Mouse (Mus musculus) brown adipose tissue, adult 24 weeks (tissue): Measurements from ENCODE around the gene E2f1. TPM values are rescaled to one million over a fixed set of nuclear protein-coding genes. Genes with fewer than 3 reads are reported as not detected.

ENCODE experiments used
- H3K27ac ChIP-seq: fragments of 200-500 bp; replicated peaks from 2 replicates; pipeline ENCODE4 v1.5.1; 2012; ENCODE audit warnings: low read depth, mild to moderate bottlenecking, low read length
- H3K4me1 ChIP-seq: fragments of 200-500 bp; 2 replicates; pipeline ENCODE4 v1.6.1; 2012; ENCODE audit warnings: low read length, mixed read lengths; ENCODE audit not compliant: control insufficient read depth, insufficient read depth, insufficient read length
- H3K4me3 ChIP-seq: fragments of 200-500 bp; 2 replicates; pipeline ENCODE4 v1.5.1; 2012; ENCODE audit warnings: low read depth, mild to moderate bottlenecking, low read length, moderate library complexity; ENCODE audit not compliant: insufficient read depth
- polyA plus RNA-seq: library from polyadenylated mRNA; stranded (reverse); fragments of >200 nt; gene quantifications from 2 replicates; pipeline ENCODE4 v1.2.4, GENCODE M21; 2012; ENCODE audit not compliant: missing spikeins, insufficient read depth, insufficient read length

The E2f1 gene
- polyA plus RNA-seq, 1 experiment = 0.63 TPM

GRCm38 (mm10) chr2:154549127-154549885 is 20.4 kb downstream of the E2f1 start:
- H3K4me1 ChIP-seq = peaks cover 8% of the 10 kb centered on the region
- H3K27ac ChIP-seq = no peak overlapping the region
- peak overlapping the region; percentile 46 for H3K4me3 ChIP-seq

GRCm38 (mm10) chr2:154548688-154549087 is 21.0 kb downstream of the E2f1 start:
- Histone ChIP-seq H3K27ac (no peak overlapping the region), H3K4me3 (no peak overlapping the region), H3K4me1 (peaks cover 8% of the 10 kb centered on the region)

GRCm38 (mm10) chr2:154546711-154547110 is 23.0 kb downstream of the E2f1 start, which contains the start of gene 1700003F12Rik:
1700003F12Rik (plus strand) TSS chr2:154547085.
- no peak within 1 kb of the TSS for H3K27ac ChIP-seq
- peaks cover 2% of the 10 kb centered on the region for H3K4me1 ChIP-seq
- no peak within 1 kb of the TSS for H3K4me3 ChIP-seq

GRCm38 (mm10) chr2:154543567-154544347 is 25.9 kb downstream of the E2f1 start:
- H3K4me1 ChIP-seq = no peaks in the 10 kb centered on the region
- no peak overlapping the region for H3K27ac ChIP-seq
- H3K4me3 ChIP-seq = no peak overlapping the region

GRCm38 (mm10) chr2:154541630-154542029 is 28.1 kb downstream of the E2f1 start:
- no peak overlapping the region for H3K4me3 ChIP-seq
- no peak overlapping the region for H3K27ac ChIP-seq
- H3K4me1 ChIP-seq = no peaks in the 10 kb centered on the region

- H3K4me3 ChIP-seq = no peak overlapping the region
- no peaks in the 10 kb centered on the region for H3K4me1 ChIP-seq
- H3K27ac ChIP-seq = no peak overlapping the region
These were observed 30.0 kb downstream of the E2f1 start for GRCm38 (mm10) chr2:154539720-154540119.

- no peak overlapping the region for H3K27ac ChIP-seq
- no peaks in the 10 kb centered on the region for H3K4me1 ChIP-seq
- no peak overlapping the region for H3K4me3 ChIP-seq
These were observed 31.0 kb downstream of the E2f1 start for GRCm38 (mm10) chr2:154538710-154539109.

- H3K4me3 ChIP-seq = no peak overlapping the region
- no peaks in the 10 kb centered on the region for H3K4me1 ChIP-seq
- no peak overlapping the region for H3K27ac ChIP-seq
These were observed 31.4 kb downstream of the E2f1 start for GRCm38 (mm10) chr2:154538310-154538709.

- Histone ChIP-seq H3K27ac (no peak overlapping the region), H3K4me3 (no peak overlapping the region), H3K4me1 (no peaks in the 10 kb centered on the region)
These were observed 34.9 kb downstream of the E2f1 start for GRCm38 (mm10) chr2:154534704-154535270.

GRCm38 (mm10) chr2:154532888-154533287 is 36.8 kb downstream of the E2f1 start:
- Histone ChIP-seq H3K27ac (no peak overlapping the region), H3K4me3 (no peak overlapping the region), H3K4me1 (no peaks in the 10 kb centered on the region)

GRCm38 (mm10) chr2:154526531-154526930 is 43.2 kb downstream of the E2f1 start:
- H3K27ac ChIP-seq = no peak overlapping the region
- H3K4me3 ChIP-seq = no peak overlapping the region
- no peaks in the 10 kb centered on the region for H3K4me1 ChIP-seq

GRCm38 (mm10) chr2:154525285-154525684 is 44.4 kb downstream of the E2f1 start:
- Histone ChIP-seq H3K4me3 (no peak overlapping the region), H3K27ac (no peak overlapping the region), H3K4me1 (no peaks in the 10 kb centered on the region)

GRCm38 (mm10) chr2:154522334-154522733 is 47.4 kb downstream of the E2f1 start:
- H3K27ac ChIP-seq = no peak overlapping the region
- H3K4me1 ChIP-seq = no peaks in the 10 kb centered on the region
- H3K4me3 ChIP-seq = no peak overlapping the region

- H3K4me1 ChIP-seq = no peaks in the 10 kb centered on the region
- H3K4me3 ChIP-seq = no peak overlapping the region
- no peak overlapping the region for H3K27ac ChIP-seq
These were observed 48.2 kb downstream of the E2f1 start for GRCm38 (mm10) chr2:154521449-154521848.

- Histone ChIP-seq H3K4me1 (no peaks in the 10 kb centered on the region), H3K4me3 (no peak overlapping the region), H3K27ac (no peak overlapping the region)
These were observed 52.3 kb downstream of the E2f1 start for GRCm38 (mm10) chr2:154517424-154517823.
